Mouse (Mus musculus) spleen, adult 2 months (tissue): Measurements from ENCODE around the gene Itgal.

ENCODE experiments used
- CTCF ChIP-seq: fragments of 200-500 bp; IDR thresholded peaks from 2 replicates; pipeline ENCODE4 v1.5.1; 2011; ENCODE audit warnings: mild to moderate bottlenecking, inconsistent platforms; ENCODE audit not compliant: insufficient read depth, insufficient read length, insufficient replicate concordance; ENCODE audit errors: extremely low read depth
- POLR2A ChIP-seq: fragments of 200-500 bp; IDR thresholded peaks from 2 replicates; pipeline ENCODE4 v1.6.1; 2011; ENCODE audit warnings: low read depth, low read length, inconsistent platforms

DNA sequence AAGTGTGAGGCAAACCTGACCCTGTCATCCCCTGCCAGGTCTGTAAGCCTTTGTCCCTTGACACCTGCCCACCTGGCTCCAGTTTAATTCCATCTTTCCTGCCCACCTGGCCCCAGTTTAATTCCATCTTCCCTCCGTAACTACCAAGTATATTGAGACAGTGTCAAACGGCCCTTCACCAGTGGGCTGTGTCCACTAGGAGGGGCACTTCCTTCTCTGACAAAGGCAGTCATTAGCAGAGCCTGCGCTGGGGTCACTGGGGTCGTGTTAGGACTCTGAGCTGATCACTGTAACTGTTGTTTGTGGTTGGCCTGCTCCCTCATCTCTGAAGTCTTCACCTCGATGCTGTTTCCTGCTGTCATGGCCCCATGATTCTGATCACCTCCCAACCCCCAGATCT, 26.0 kb downstream of the Itgal start:
- no peak for TF ChIP-seq CTCF
- TF ChIP-seq POLR2A = no peak
